Mouse (Mus musculus): ENCODE results near the gene Atg10.

DNA sequence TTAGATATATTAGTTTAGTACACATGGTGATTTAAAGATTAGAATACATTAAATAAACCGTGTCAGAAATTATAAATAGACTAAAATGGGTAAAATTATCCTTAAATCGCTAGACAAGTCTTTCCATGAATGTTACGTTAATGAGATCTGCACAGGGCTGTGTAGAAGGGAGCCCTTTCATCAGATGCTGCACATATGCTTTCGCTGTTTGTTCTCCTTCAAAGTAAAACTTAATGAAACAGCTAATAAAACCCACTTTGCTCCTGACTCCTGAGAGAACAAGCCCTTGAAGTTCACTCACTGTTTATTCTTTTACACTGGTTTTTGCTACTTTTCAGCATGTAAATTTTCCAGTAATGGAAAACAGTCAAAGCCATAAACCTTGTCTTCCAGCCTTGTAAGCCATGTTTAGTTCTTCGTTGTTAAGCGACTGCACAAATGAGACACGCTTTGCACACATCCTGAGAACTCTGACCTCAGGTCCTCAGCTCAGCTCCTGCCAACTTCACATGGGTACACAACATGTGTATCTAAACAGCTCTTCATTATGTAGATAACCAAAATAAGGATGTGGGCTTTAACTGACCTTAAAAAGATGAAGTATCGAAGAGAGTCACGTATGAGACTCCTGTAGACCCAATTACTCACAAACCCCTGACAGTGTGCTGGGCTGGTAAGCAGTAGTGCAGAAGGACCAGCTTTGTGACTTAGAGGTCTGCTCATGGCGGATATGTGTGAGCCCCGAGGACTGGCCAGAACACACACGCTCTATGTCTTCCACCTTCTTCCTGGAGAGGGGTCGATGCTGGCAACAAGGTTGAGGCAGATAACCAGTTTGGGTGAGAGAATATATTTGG is 36.2 kb downstream of the Atg10 start:
- TF ChIP-seq CTCF (IDR thresholded peaks at IDR 0.05; ENCODE audit: low read depth) (no peak), EP300 (IDR thresholded peaks at IDR 0.05; ENCODE audit: low read depth) (no peak)

Data from heart, postnatal 0 days (tissue).